Mouse (Mus musculus) forebrain, embryonic 15.5 days (tissue): Measurements from ENCODE around the gene Fam71f1. TPM values are rescaled to one million over a fixed set of nuclear protein-coding genes. Genes with fewer than 3 reads are reported as not detected.
"Not testable (repeated sequence)": the region's sequence is repeated elsewhere in the genome, so short reads cannot be mapped to it uniquely, and the experiment has no call there.

Source experiments
- ATAC-seq: fragments of 200-750 bp; cut with Nextera tagmentation; replicated peaks from 2 replicates; pipeline ENCODE4 v1.8.0; 2017; ENCODE audit warnings: mild to moderate bottlenecking, moderate TSS enrichment, moderate library complexity
- H3K27ac ChIP-seq: fragments of 300-500 bp; sonication (generic); replicated peaks from 2 replicates; pipeline ENCODE4 v1.5.1; 2015; ENCODE audit warnings: mild to moderate bottlenecking, inconsistent platforms
- H3K27me3 ChIP-seq: fragments of 300-500 bp; sonication (generic); 2 replicates; pipeline ENCODE4 v1.6.1; 2015; ENCODE audit warnings: inconsistent platforms
- H3K36me3 ChIP-seq: fragments of 300-500 bp; sonication (generic); 2 replicates; pipeline ENCODE4 v1.6.1; 2015; ENCODE audit warnings: mild to moderate bottlenecking, inconsistent platforms
- H3K4me1 ChIP-seq: fragments of 300-500 bp; sonication (generic); 2 replicates; pipeline ENCODE4 v1.6.1; 2015; ENCODE audit warnings: inconsistent platforms
- H3K4me2 ChIP-seq: fragments of 300-500 bp; sonication (generic); replicated peaks from 2 replicates; pipeline ENCODE4 v1.6.1; 2015; ENCODE audit warnings: mild to moderate bottlenecking, inconsistent platforms
- H3K4me3 ChIP-seq: fragments of 300-500 bp; sonication (generic); 2 replicates; pipeline ENCODE4 v1.5.1; 2015; ENCODE audit warnings: mild to moderate bottlenecking, inconsistent platforms
- H3K9ac ChIP-seq: fragments of 300-500 bp; sonication (generic); replicated peaks from 2 replicates; pipeline ENCODE4 v1.6.1; 2015; ENCODE audit warnings: mild to moderate bottlenecking, inconsistent platforms
- H3K9me3 ChIP-seq: fragments of 300-500 bp; sonication (generic); 2 replicates; pipeline ENCODE4 v1.6.1; 2016; ENCODE audit warnings: inconsistent platforms
- WGBS: fragments of 180-500 bp; shearing (Covaris S2); methylation state at CpG from one replicate; pipeline ENCODE4 v1.1.7; 2015; ENCODE audit warnings: mixed read lengths; 5-methylcytosine and 5-hydroxymethylcytosine counted together
- polyA plus RNA-seq: library from polyadenylated mRNA; unstranded; fragments of >200 nt; fragmentation: Nextera tagmentation; extraction: Ambion mirVana; gene quantifications from 2 replicates; pipeline ENCODE4 v1.2.1, GENCODE M21; 2015

The Fam71f1 gene
- polyA plus RNA-seq, 1 experiment from 2014 or later: not detected

- Histone ChIP-seq H3K27me3 (no peaks in the 10 kb centered on the region), H3K9ac (no peak overlapping the region), H3K4me1 (no peaks in the 10 kb centered on the region), H3K4me2 (no peak overlapping the region), H3K4me3 (no peak overlapping the region), H3K9me3 (no peaks in the 10 kb centered on the region), H3K36me3 (no peaks in the 10 kb centered on the region), H3K27ac (no peak overlapping the region)
- no peak; the same call in 1 of the 2 replicates for ATAC-seq
Measured at GRCm38 (mm10) chr6:29303251-29303650, 15.7 kb upstream of the Fam71f1 start.

GRCm38 (mm10) chr6:29303726-29304125, 15.2 kb upstream of the Fam71f1 start:
- Histone ChIP-seq H3K27ac (no peak overlapping the region), H3K4me3 (no peak overlapping the region), H3K4me1 (no peaks in the 10 kb centered on the region), H3K4me2 (no peak overlapping the region), H3K27me3 (no peaks in the 10 kb centered on the region), H3K9me3 (no peaks in the 10 kb centered on the region), H3K9ac (no peak overlapping the region), H3K36me3 (no peaks in the 10 kb centered on the region)
- no peak for ATAC-seq
- WGBS: 58% methylated on average over 5 of the region's 5 CpGs

- Histone ChIP-seq H3K9me3 (no peaks in the 10 kb centered on the region), H3K4me3 (no peak overlapping the region), H3K9ac (no peak overlapping the region), H3K36me3 (no peaks in the 10 kb centered on the region), H3K27me3 (no peaks in the 10 kb centered on the region), H3K4me2 (no peak overlapping the region), H3K27ac (no peak overlapping the region), H3K4me1 (no peaks in the 10 kb centered on the region)
- no peak for ATAC-seq
- WGBS: 93% methylated on average over 4 of the region's 4 CpGs
Measured at GRCm38 (mm10) chr6:29305462-29305861, 13.5 kb upstream of the Fam71f1 start.

- ATAC-seq: no peak
Measured at GRCm38 (mm10) chr6:29308846-29309605, 9.9 kb upstream of the Fam71f1 start.

GRCm38 (mm10) chr6:29313690-29314202, 5.2 kb upstream of the Fam71f1 start:
- H3K9ac ChIP-seq: no peak overlapping the region
- H3K27me3 ChIP-seq: no peaks in the 10 kb centered on the region
- H3K27ac ChIP-seq: no peak overlapping the region
- no peak overlapping the region for H3K4me2 ChIP-seq
- H3K4me1 ChIP-seq: no peaks in the 10 kb centered on the region
- ATAC-seq: no peak
- 73% methylated on average over 14 of the region's 14 CpGs for WGBS
- no peaks in the 10 kb centered on the region for H3K36me3 ChIP-seq
- no peak overlapping the region for H3K4me3 ChIP-seq
- H3K9me3 ChIP-seq: no peaks in the 10 kb centered on the region

More at GRCm38 (mm10) chr6:29308846-29309605, 9.9 kb upstream of the Fam71f1 start:
- no peaks in the 10 kb centered on the region for H3K27me3 ChIP-seq
- H3K4me3 ChIP-seq: no peak overlapping the region
- no peaks in the 10 kb centered on the region for H3K36me3 ChIP-seq
- no peak overlapping the region for H3K27ac ChIP-seq
- H3K9me3 ChIP-seq: no peaks in the 10 kb centered on the region
- no peaks in the 10 kb centered on the region for H3K4me1 ChIP-seq
- H3K9ac ChIP-seq: no peak overlapping the region
- no peak overlapping the region for H3K4me2 ChIP-seq
- 89% methylated on average over 16 of the region's 16 CpGs for whole genome bisulfite sequencing

- WGBS: 75% methylated on average over 2 of the region's 2 CpGs
Measured at GRCm38 (mm10) chr6:29317286-29317685, 1.7 kb upstream of the Fam71f1 start.

GRCm38 (mm10) chr6:29317941-29318340, 999 bp upstream of the Fam71f1 start:
- no peaks in the 10 kb centered on the region for H3K4me1 ChIP-seq
- no peaks in the 10 kb centered on the region for H3K36me3 ChIP-seq
- no peak for ATAC-seq
- no peak overlapping the region for H3K9ac ChIP-seq
- WGBS: 65% methylated on average over 3 of the region's 3 CpGs
- no peak overlapping the region for H3K4me3 ChIP-seq
- no peaks in the 10 kb centered on the region for H3K9me3 ChIP-seq
- H3K27me3 ChIP-seq: no peaks in the 10 kb centered on the region
- H3K27ac ChIP-seq: no peak overlapping the region
- no peak overlapping the region for H3K4me2 ChIP-seq

More at GRCm38 (mm10) chr6:29317286-29317685, 1.7 kb upstream of the Fam71f1 start:
- Histone ChIP-seq H3K9ac (no peak overlapping the region), H3K9me3 (no peaks in the 10 kb centered on the region), H3K27ac (no peak overlapping the region), H3K4me1 (no peaks in the 10 kb centered on the region), H3K4me3 (no peak overlapping the region), H3K27me3 (no peaks in the 10 kb centered on the region), H3K4me2 (no peak overlapping the region), H3K36me3 (no peaks in the 10 kb centered on the region)
- ATAC-seq: no peak

GRCm38 (mm10) chr6:29321586-29321985, 2.6 kb downstream of the Fam71f1 start:
- Histone ChIP-seq H3K9me3 (no peaks in the 10 kb centered on the region), H3K4me3 (no peak overlapping the region), H3K4me1 (no peaks in the 10 kb centered on the region), H3K36me3 (no peaks in the 10 kb centered on the region), H3K9ac (no peak overlapping the region), H3K27me3 (no peaks in the 10 kb centered on the region), H3K4me2 (no peak overlapping the region), H3K27ac (no peak overlapping the region)
- WGBS: 85% methylated on average over 6 of the region's 6 CpGs
- ATAC-seq: no peak

- Histone ChIP-seq H3K9me3 (no peaks in the 10 kb centered on the region), H3K4me3 (no peak overlapping the region), H3K27me3 (no peaks in the 10 kb centered on the region), H3K4me2 (no peak overlapping the region), H3K9ac (no peak overlapping the region), H3K36me3 (no peaks in the 10 kb centered on the region), H3K4me1 (no peaks in the 10 kb centered on the region), H3K27ac (no peak overlapping the region)
- ATAC-seq: no peak
- 91% methylated on average over 7 of the region's 7 CpGs for WGBS
Measured at GRCm38 (mm10) chr6:29322147-29322546, 3.2 kb downstream of the Fam71f1 start.

- no peak for ATAC-seq
- WGBS: 87% methylated on average over 4 of the region's 4 CpGs
Measured at GRCm38 (mm10) chr6:29322735-29323134, 3.8 kb downstream of the Fam71f1 start.

GRCm38 (mm10) chr6:29326961-29327360, 8.0 kb downstream of the Fam71f1 start:
- Histone ChIP-seq H3K27me3 (no peaks in the 10 kb centered on the region), H3K4me1 (no peaks in the 10 kb centered on the region), H3K36me3 (no peaks in the 10 kb centered on the region), H3K4me3 (no peak overlapping the region), H3K9me3 (no peaks in the 10 kb centered on the region), H3K4me2 (no peak overlapping the region), H3K27ac (no peak overlapping the region), H3K9ac (no peak overlapping the region)
- WGBS: 91% methylated on average over 9 of the region's 9 CpGs
- no peak for ATAC-seq

More at GRCm38 (mm10) chr6:29322735-29323134, 3.8 kb downstream of the Fam71f1 start:
- H3K27ac ChIP-seq: no peak overlapping the region
- no peak overlapping the region for H3K9ac ChIP-seq
- H3K4me1 ChIP-seq: no peaks in the 10 kb centered on the region
- no peaks in the 10 kb centered on the region for H3K36me3 ChIP-seq
- H3K4me2 ChIP-seq: no peak overlapping the region
- no peaks in the 10 kb centered on the region for H3K9me3 ChIP-seq
- H3K27me3 ChIP-seq: no peaks in the 10 kb centered on the region
- no peak overlapping the region for H3K4me3 ChIP-seq

GRCm38 (mm10) chr6:29329514-29329913, 10.6 kb downstream of the Fam71f1 start:
- no peak overlapping the region for H3K4me2 ChIP-seq
- no peak overlapping the region for H3K4me3 ChIP-seq
- H3K27me3 ChIP-seq: no peaks in the 10 kb centered on the region
- no peak for ATAC-seq
- no peaks in the 10 kb centered on the region for H3K36me3 ChIP-seq
- no peak overlapping the region for H3K9ac ChIP-seq
- no peaks in the 10 kb centered on the region for H3K4me1 ChIP-seq
- 82% methylated on average over 4 of the region's 4 CpGs for WGBS
- H3K27ac ChIP-seq: no peak overlapping the region
- H3K9me3 ChIP-seq: no peaks in the 10 kb centered on the region

GRCm38 (mm10) chr6:29346512-29346911, 27.6 kb downstream of the Fam71f1 start:
- H3K4me2 ChIP-seq, ATAC-seq, H3K9me3 ChIP-seq, H3K9ac ChIP-seq, H3K36me3 ChIP-seq, H3K27ac ChIP-seq, H3K27me3 ChIP-seq, H3K4me3 ChIP-seq: not testable (repeated sequence)
- 92% methylated on average over 2 of the region's 2 CpGs for WGBS
- H3K4me1 ChIP-seq: peaks cover 28% of the 10 kb centered on the region
